Mouse (Mus musculus) left cerebral cortex, adult 8-10 months (tissue): ENCODE measurements around the gene Iqgap1. TPM values are rescaled to one million over a fixed set of nuclear protein-coding genes. Genes with fewer than 3 reads are reported as not detected.

Source experiments
- DNase-seq, 2 experiments: peaks; one replicate each; pipeline ENCODE4 v3.0.0; 2022; ENCODE audit warnings: low spot score in 2 of 2
- total RNA-seq, 4 experiments: library from RNA; stranded (reverse); gene quantifications; 2 replicates each; pipeline ENCODE4 v1.2.4; 2022

Iqgap1 gene
- total RNA-seq, 4 experiments from 2014 or later: 18.0 to 29.9 (median 24.9) TPM

GRCm38 (mm10) chr7:80670889-80671288 is 154.9 kb downstream of the Iqgap1 start:
- DNase-seq: no peak

- DNase-seq: no peak
Observed at GRCm38 (mm10) chr7:80667190-80667589, 158.6 kb downstream of the Iqgap1 start.

DNA sequence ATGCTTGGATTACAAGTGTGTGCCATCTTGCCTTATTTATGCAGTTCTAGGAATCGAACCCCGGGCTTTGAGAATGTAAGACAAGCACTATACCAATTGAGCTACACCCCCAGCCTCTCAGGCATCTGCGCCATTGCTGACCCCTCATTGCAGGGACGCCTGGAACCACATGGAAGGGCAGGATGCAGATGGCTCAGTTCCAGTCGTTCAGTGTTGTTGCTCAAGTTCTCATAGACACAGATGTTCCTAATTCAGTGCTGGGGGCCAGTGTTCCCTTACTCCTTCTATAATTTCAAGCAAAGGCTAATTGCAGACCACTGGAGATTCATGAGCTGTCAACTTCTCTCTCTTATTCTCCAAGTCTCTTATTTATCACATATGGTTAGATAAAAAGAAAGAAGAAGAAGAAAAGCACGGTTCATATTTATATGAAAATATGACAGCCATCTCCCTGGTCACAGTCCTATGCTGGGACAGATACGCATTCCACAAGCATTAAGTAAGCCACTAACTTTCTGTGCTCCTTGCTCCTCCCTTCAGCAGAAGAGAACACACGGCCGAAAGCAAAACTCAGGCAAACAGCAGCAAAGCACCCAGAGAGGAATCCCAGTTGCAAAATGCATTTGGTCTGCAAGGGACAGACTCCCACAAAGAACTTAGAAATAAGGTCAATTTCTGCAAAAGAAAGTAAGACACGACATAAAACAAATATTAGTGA is 159.4 kb downstream of the Iqgap1 start:
- DNase-seq: no peak

Other genes with a start within 250 kb of the Iqgap1 start
- gene Crtc3, start 137.1 kb downstream of the Iqgap1 start, total RNA-seq: 10 to 100 TPM; 14.8 to 15.7 (median 15.5) TPM
- gene Zscan2, start 34.9 kb upstream of the Iqgap1 start, total RNA-seq: 10 to 100 TPM; 11.3 to 16.9 (median 14.0) TPM
- gene Wdr73, start 75.3 kb upstream of the Iqgap1 start, total RNA-seq: 10 to 100 TPM; 26.2 to 29.3 (median 27.8) TPM
- gene Nmb, start 79.1 kb upstream of the Iqgap1 start, total RNA-seq: 1 to 10 TPM; 3.4 to 7.1 (median 4.7) TPM
- 10 to 100 TPM; 41.1 to 47.5 (median 41.9) TPM for gene Sec11a, start 121.8 kb upstream of the Iqgap1 start, total RNA-seq
- 10 to 100 TPM; 19.5 to 23.1 (median 21.0) TPM for gene Zfp592, start 167.7 kb upstream of the Iqgap1 start, total RNA-seq
- under 1 TPM; 0.48 to 0.95 (median 0.65) TPM for gene Alpk3, start 231.6 kb upstream of the Iqgap1 start, total RNA-seq